Mouse (Mus musculus) B cell, adult 2 months (primary cell): ENCODE measurements around the gene Metap1.
A peak's percentile ranks its signal among the peaks of the same experiment; 100 is the strongest.

ENCODE experiments used
- DNase-seq, 2 experiments: peaks; one replicate each; pipeline ENCODE4 v3.0.0; 2022

Metap1 gene

GRCm38 (mm10) chr3:138489327-138490033, at the start of gene Metap1:
TSS of gene Metap1 (minus strand) at chr3:138489515.
- DNase-seq: peak; percentile 99

- no peak for DNase-seq
Observed at GRCm38 (mm10) chr3:138536031-138536430, 46.7 kb upstream of the Metap1 start.

- DNase-seq: no peak
Observed at GRCm38 (mm10) chr3:138532764-138533163, 43.4 kb upstream of the Metap1 start.

GRCm38 (mm10) chr3:138531479-138532181, 42.3 kb upstream of the Metap1 start:
- no peak for DNase-seq

GRCm38 (mm10) chr3:138530578-138531478, 41.5 kb upstream of the Metap1 start:
- DNase-seq: no peak

- DNase-seq: no peak
Observed at GRCm38 (mm10) chr3:138528265-138528664, 39.0 kb upstream of the Metap1 start.

- DNase-seq: peak; percentile 60 to 62
Observed at GRCm38 (mm10) chr3:138527667-138528231, 38.4 kb upstream of the Metap1 start.

- peak; percentile 92 to 95 for DNase-seq
Observed at GRCm38 (mm10) chr3:138526916-138527666, 37.8 kb upstream of the Metap1 start.

GRCm38 (mm10) chr3:138526073-138526915, 37.0 kb upstream of the Metap1 start, which contains the start of gene Eif4e:
TSS of gene Eif4e (plus strand) at chr3:138526179.
- DNase-seq: peak; percentile 50

GRCm38 (mm10) chr3:138525494-138525893, 36.2 kb upstream of the Metap1 start:
- no peak for DNase-seq

- no peak for DNase-seq
Observed at GRCm38 (mm10) chr3:138523956-138524355, 34.6 kb upstream of the Metap1 start.

GRCm38 (mm10) chr3:138519218-138519617, 29.9 kb upstream of the Metap1 start:
- DNase-seq: no peak

GRCm38 (mm10) chr3:138517881-138518280, 28.6 kb upstream of the Metap1 start:
- DNase-seq: peak; percentile 55 to 61

- DNase-seq: no peak
Observed at GRCm38 (mm10) chr3:138515656-138516370, 26.5 kb upstream of the Metap1 start.

GRCm38 (mm10) chr3:138514749-138515148, 25.4 kb upstream of the Metap1 start:
- DNase-seq: no peak

GRCm38 (mm10) chr3:138513243-138513642, 23.9 kb upstream of the Metap1 start:
- no peak for DNase-seq

GRCm38 (mm10) chr3:138510471-138510870, 21.2 kb upstream of the Metap1 start:
- no peak for DNase-seq

- no peak for DNase-seq
Observed at GRCm38 (mm10) chr3:138509581-138509980, 20.3 kb upstream of the Metap1 start.

- DNase-seq: no peak
Observed at GRCm38 (mm10) chr3:138506749-138507148, 17.4 kb upstream of the Metap1 start.

- DNase-seq: no peak
Observed at GRCm38 (mm10) chr3:138503754-138504153, 14.4 kb upstream of the Metap1 start.
